Mouse (Mus musculus): ENCODE data around the gene Strip2. TPM values are rescaled to one million over a fixed set of nuclear protein-coding genes. Genes with fewer than 3 reads are reported as not detected.

Strip2 gene
- 48.9 TPM for polyA plus RNA-seq (2014; fragmentation: Illumina TruSeq; extraction: RNeasy Lipid Tissue Mini Kit (QIAGEN cat#74804); ENCODE audit: low read depth, low replicate concordance)

GRCm38 (mm10) chr6:29916530-29917382, at the start of gene Strip2:
Strip2 (plus strand) TSS chr6:29917012.

Other genes with a start within 250 kb of the Strip2 start
- 2.7 TPM for gene Tspan33, start 222.8 kb upstream of the Strip2 start, polyA plus RNA-seq (2014; fragmentation: Illumina TruSeq; extraction: RNeasy Lipid Tissue Mini Kit (QIAGEN cat#74804); ENCODE audit: low read depth, low replicate concordance)
- gene Smo, start 181.5 kb upstream of the Strip2 start, polyA plus RNA-seq (2014; fragmentation: Illumina TruSeq; extraction: RNeasy Lipid Tissue Mini Kit (QIAGEN cat#74804); ENCODE audit: low read depth, low replicate concordance): 10.4 TPM
- gene Ahcyl2, start 149.0 kb upstream of the Strip2 start, polyA plus RNA-seq (2014; fragmentation: Illumina TruSeq; extraction: RNeasy Lipid Tissue Mini Kit (QIAGEN cat#74804); ENCODE audit: low read depth, low replicate concordance): 11.1 TPM
- 12.2 TPM for gene Nrf1, start 131.0 kb downstream of the Strip2 start, polyA plus RNA-seq (2014; fragmentation: Illumina TruSeq; extraction: RNeasy Lipid Tissue Mini Kit (QIAGEN cat#74804); ENCODE audit: low read depth, low replicate concordance)